Mouse (Mus musculus) cerebellum, postnatal 14 days (tissue): ENCODE data around the gene Vamp2.
A peak's percentile ranks its signal among the peaks of the same experiment; 100 is the strongest.

Experiments
- DNase-seq, 2 experiments: peaks; one replicate each; pipeline ENCODE4 v3.0.0; 2021; ENCODE audit warnings: mixed read lengths in 2 of 2

The Vamp2 gene

GRCm38 (mm10) chr11:69099915-69100345 is 11.6 kb downstream of the Vamp2 start:
- DNase-seq, result peak; percentile 88 to 90

GRCm38 (mm10) chr11:69100639-69101360 is 12.5 kb downstream of the Vamp2 start:
- DNase-seq, result peak in 1 of 2 experiments; percentile 29

DNA sequence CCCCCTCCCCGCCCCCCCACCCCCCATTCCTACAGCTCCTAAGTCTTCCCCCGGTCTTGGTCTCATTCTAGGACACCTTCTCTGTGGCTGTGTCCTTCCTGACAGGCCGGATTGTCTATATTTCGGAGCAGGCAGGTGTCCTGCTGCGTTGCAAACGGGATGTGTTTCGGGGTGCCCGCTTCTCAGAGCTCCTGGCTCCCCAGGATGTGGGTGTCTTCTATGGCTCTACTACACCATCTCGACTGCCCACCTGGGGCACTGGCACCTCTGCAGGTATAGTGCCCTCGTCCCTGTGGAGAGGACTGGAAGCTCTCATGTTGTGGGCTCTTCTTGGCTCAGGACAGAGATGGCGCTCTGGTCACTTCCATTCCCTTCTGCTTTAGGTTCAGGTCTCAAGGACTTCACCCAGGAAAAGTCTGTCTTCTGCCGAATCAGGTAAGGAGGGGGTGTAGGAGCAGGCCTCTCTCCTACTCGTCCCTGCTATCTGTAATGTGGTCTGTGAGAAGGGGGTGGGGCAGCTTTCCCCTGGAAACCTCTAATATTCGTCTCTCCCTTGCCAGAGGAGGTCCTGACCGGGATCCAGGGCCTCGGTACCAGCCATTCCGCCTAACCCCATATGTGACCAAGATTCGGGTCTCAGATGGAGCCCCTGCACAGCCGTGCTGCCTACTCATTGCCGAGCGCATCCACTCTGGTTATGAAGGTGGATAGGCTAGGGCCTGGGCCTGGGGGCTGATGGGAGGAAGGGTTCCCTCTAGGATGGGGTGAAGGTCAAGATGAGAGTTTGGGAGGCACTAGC is 13.5 kb downstream of the Vamp2 start:
- DNase-seq, result no peak

GRCm38 (mm10) chr11:69102403-69102725 is 14.1 kb downstream of the Vamp2 start:
- no peak for DNase-seq

DNA sequence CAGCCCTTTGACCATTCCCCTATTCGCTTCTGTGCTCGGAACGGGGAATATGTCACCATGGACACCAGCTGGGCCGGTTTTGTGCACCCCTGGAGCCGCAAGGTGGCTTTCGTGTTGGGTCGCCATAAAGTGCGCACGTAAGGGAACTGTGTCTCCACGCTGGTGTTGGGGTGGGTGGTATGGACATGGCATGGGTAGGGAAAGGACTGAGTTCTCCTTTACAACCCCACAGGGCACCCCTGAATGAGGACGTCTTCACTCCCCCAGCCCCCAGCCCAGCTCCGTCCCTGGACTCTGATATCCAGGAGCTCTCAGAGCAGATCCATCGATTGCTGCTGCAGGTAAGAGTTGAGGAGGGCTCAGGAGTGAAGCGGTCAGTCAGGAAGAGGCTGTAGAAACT is 14.8 kb downstream of the Vamp2 start:
- DNase-seq, result no peak

GRCm38 (mm10) chr11:69103531-69104435 is 15.5 kb downstream of the Vamp2 start:
- DNase-seq, result no peak

DNA sequence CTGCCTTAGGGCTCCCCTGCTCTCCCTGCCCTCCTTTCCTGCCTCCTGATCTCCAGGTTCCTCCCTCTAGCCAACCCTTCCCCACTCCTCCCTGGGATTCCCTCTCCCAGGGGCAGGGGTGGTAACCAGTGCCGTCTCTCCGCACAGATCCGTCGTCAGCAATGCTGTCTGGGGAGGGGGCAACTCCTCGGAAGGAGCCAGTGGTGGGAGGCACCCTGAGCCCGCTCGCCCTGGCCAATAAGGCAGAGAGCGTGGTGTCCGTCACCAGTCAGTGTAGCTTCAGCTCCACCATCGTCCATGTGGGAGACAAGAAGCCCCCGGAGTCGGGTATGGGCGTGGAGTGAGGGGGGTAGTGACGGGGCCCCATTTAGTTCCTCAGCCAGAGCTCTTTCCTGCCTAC is 16.2 kb downstream of the Vamp2 start:
- no peak for DNase-seq

GRCm38 (mm10) chr11:69105227-69105626 is 16.9 kb downstream of the Vamp2 start:
- no peak for DNase-seq

- DNase-seq, result peak in 1 of 2 experiments; percentile 17
These were observed 17.5 kb downstream of the Vamp2 start for GRCm38 (mm10) chr11:69105796-69106195.

DNA sequence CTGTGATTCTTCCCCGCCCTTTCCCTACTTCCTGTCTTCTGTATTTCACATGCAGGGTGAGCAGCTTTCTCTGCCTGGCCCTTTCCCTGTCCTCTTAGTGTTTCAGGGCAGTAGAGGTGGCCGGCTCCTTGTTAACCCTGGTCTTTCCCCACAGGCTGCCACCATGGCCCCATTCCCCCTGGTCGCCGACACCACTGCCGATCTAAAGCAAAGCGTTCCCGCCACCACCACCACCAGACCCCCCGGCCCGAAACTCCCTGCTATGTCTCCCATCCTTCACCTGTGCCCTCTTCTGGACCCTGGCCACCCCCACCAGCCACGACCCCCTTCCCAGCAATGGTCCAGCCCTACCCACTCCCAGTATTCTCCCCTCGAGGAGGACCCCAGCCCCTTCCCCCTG is 18.0 kb downstream of the Vamp2 start:
- DNase-seq, result peak in 1 of 2 experiments; percentile 38

DNA sequence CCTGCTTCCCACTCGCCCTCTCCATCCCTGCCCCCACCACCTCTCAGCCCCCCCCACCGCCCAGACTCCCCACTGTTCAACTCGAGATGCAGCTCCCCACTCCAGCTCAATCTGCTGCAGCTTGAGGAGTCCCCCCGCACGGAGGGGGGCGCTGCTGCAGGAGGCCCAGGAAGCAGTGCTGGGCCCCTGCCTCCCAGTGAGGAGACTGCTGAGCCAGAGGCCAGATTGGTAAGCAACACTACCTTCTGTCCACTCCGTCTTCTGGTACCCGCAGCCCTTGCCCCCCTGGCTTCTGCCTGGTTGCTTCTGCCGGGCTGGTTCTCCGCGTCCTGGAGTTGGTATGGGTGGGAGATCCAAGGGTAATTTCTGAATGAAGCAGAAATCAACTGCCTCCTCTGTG is 18.6 kb downstream of the Vamp2 start:
- DNase-seq, result peak in 1 of 2 experiments; percentile 47

DNA sequence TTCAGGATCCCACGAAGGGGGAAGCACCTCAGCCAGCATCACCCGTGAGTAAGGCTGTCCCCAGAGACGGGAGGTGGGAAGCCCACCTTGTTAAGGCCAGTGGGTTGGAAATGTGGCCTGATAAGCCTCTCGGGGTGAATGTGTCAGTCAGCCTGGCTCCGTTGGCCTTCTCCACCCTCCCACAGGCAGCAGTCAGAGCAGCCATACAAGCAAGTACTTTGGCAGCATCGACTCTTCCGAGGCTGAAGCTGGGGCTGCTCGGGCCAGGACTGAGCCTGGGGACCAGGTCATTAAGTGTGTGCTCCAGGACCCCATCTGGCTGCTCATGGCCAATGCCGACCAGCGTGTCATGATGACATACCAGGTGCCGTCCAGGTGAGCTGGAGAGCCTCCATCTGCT is 19.4 kb downstream of the Vamp2 start:
- peak in 1 of 2 experiments; percentile 7 for DNase-seq

DNA sequence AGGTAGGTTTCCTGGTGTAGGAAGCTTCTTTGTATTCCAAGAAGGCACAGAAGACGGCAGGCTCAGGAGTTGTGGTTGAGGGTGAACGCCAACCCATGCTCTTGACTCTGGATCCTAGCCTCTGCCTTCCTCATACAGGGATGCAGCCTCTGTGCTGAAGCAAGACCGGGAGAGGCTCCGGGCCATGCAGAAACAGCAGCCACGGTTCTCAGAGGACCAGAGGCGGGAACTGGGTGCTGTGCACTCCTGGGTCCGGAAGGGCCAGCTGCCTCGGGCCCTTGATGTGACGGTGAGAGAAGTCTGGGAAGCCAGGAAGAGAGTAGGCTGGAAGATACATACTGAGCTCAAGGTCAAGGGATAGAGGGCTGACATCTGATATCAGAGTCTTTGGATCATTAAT is 19.9 kb downstream of the Vamp2 start:
- peak in 1 of 2 experiments; percentile 8 for DNase-seq

DNA sequence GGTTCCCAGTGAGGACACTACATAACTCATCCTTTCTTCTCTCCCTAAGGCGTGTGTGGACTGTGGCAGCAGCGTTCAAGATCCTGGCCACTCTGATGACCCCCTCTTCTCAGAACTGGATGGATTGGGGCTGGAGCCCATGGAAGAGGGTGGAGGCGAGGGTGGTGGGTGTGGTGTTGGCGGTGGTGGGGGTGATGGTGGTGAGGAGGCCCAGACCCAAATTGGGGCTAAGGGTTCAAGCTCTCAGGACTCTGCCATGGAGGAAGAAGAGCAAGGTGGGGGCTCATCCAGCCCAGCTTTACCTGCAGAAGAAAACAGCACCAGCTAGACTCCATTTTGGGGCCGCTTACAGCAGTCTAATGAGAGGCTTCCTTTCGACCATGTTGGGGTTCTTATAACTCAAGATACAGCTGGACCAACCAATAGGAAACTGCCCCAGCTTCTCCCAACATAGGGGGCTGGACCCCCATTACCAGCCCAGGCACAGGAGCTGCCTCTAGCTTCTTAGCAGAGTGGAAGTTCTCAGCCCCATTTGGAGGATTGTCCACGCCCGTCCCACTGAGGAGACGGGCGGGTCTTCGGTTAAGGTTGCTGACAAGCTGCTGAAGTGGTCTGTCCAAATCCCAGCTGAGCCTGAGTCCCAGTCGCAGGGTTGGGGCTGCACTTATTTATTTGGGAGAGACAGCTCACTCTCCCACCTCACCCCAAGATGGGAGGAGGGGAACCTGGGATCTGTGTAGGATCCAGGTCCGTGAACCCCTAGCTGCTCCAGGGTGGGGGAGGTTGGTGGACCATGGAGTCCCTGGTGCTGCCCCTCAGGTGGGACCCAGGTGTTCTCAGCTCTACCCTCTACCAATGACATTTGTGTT is 21.0 kb downstream of the Vamp2 start:
- DNase-seq, result peak in 1 of 2 experiments; percentile 34

DNA sequence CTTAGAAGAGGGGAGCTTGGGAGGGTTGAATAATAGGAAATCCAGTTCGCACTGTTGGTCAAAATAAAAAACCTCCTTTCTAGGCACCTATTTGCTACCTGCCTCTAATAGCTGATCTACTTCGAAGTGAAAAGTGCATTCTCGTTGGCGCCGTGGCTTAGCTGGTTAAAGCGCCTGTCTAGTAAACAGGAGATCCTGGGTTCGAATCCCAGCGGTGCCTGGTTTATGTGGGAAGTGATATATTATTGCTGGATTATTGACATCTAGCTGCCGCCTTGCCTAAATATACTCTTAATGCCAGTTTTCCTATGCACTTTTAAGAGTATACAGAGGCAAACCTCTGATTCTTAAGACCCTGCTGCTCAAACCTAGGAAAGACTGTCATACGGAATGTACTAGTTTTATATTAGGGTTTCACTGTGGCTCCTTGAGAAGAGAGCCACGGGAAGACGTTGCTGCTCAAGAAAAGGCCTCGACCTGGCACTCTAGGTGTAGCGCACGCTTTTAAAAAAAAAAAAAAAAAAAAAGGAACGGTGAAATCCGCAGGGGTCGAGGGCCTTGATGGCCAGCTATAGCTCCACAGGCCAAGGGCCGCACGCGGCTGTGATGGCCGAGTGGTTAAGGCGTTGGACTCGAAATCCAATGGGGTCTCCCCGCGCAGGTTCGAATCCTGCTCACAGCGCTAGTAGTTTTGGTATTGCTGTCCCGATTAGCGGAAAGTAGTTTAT is 22.2 kb downstream of the Vamp2 start:
- DNase-seq, result peak; percentile 98 to 99

DNA sequence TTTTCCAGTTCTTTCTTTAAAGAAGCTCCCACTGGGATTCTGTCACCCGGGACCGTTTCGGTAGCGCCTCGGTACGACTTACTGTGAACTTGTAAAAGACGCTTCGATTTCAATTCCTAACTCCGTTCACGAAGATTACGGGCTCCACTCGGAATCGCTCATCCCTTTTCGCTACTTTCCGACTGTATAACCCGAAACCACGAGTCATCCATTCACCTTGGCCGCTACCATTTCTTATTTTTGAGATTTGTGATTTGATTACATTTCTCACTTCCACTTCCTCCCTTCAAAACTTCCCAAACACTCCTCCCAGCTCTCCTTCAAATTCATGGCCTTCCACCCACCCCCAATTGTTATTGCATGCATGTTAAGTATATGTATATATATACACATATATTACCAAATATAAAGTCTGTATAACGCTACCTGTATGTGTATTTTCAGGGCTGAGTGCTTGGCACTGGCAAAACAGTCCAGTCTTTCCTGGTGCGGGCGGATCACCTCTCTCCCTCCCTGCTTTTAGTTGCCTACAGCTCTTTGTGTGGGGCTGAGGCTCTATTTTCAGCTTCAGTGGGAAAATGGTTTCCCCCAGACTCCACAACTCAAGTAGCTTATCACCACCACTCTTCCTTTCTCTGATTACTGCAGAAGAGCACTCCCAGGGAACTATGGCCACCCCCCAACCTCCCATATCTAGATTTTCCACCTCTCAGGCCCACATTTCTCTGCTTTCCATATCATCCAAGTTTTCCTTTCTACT is 22.9 kb downstream of the Vamp2 start:
- peak in 1 of 2 experiments; percentile 15 for DNase-seq

DNA sequence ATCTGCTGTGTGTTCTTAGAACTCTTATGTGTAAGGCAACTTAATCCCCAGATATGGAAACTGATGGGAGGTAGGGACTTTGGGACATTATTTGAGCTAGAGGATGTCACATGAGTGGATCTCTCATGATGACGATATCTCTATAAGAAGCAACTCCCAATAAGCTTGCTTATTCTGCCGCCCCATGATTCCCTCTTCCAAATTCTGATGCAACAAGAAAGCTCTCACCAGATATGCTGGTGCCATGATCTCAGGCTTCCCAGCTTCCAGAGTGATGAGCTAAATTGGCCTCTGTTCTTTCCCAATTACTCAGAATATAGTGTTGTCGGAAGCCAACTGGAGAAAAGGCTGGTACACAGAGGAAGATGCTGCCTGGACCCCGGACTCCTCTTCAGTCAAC is 23.6 kb downstream of the Vamp2 start:
- DNase-seq, result no peak

DNA sequence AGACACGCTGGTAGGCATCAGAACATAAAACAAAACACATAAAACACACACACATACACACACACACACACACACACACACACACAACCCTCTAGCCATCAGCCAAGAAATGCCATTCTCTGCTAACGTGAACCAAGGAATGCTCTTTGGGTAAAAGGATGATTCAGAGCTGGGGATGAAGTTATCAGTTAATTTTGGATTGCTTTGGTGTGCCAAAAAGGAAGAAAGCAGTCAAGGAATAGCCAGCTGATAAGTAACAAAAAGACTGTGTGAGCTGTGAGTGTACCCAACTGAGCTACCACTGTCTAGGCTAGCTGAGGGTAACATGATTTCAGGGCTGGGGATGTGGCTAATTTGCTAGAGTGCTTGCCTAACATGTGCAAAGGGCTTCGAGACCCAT is 25.7 kb downstream of the Vamp2 start:
- DNase-seq, result no peak

- no peak for DNase-seq
These were observed 26.3 kb downstream of the Vamp2 start for GRCm38 (mm10) chr11:69114621-69115020.

DNA sequence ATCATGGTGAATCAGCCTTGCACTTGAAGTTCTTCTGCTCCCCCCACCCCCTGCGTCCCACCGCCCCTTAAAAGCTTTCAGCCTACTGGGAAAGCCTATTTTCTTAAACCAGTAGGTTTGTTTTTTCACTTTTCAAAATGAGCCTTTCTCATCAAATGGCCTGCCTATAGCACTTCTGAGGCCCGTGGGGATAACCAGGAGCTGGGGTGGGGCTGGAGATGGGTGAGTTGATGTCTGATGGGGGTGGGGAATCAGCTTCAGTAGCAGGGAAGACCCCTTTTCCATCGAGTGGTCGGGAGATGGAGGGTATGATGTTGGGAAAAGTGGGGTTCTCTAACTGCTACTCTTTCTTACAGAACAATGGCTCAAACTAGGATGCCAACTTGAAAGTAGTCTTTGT is 28.6 kb downstream of the Vamp2 start:
- DNase-seq, result peak in 1 of 2 experiments; percentile 34
